Mouse (Mus musculus): Measurements from ENCODE around the gene Cyba. TPM values are rescaled to one million over a fixed set of nuclear protein-coding genes. Genes with fewer than 3 reads are reported as not detected.

Gene Cyba
- polyA plus RNA-seq (2012; rRNA removed): 98.1 and 167 TPM in 2 replicates

GRCm38 (mm10) chr8:122432443-122433268 is at the start of gene Cyba:
TSS of gene Cyba (minus strand) at chr8:122432930.

GRCm38 (mm10) chr8:122475580-122476320 is 43.0 kb upstream of the Cyba start, which contains the start of the genes Rnf166 and Ctu2:
TSS of gene Rnf166 (minus strand) at chr8:122476064.
TSS of gene Ctu2 (plus strand) at chr8:122476143.

GRCm38 (mm10) chr8:122460524-122461472 is 28.1 kb upstream of the Cyba start, which contains the start of gene Snai3:
TSS of gene Snai3 (minus strand) at chr8:122460733.

GRCm38 (mm10) chr8:122443262-122444006 is 10.7 kb upstream of the Cyba start, which contains the start of gene Mvd:
TSS of gene Mvd (minus strand) at chr8:122443422.

GRCm38 (mm10) chr8:122421376-122422070 is 11.2 kb downstream of the Cyba start, which contains the start of gene Il17c:
TSS of gene Il17c (plus strand) at chr8:122422020.

GRCm38 (mm10) chr8:122376365-122377231 is 56.1 kb downstream of the Cyba start, which contains the start of gene Zc3h18:
TSS of gene Zc3h18 (plus strand) at chr8:122376609.

Other genes starting within 250 kb of the Cyba start
- gene Zfpm1, start 150.8 kb downstream of the Cyba start, polyA plus RNA-seq (2012; rRNA removed): 109 and 155 TPM in 2 replicates
- gene Trhr2, start 72.2 kb downstream of the Cyba start, polyA plus RNA-seq (2012; rRNA removed): 0.10 and 0.12 TPM in 2 replicates
- 8.7 and 12.0 TPM in 2 replicates for gene Zc3h18, start 56.3 kb downstream of the Cyba start, polyA plus RNA-seq (2012; rRNA removed)
- gene Il17c, start 10.9 kb downstream of the Cyba start, polyA plus RNA-seq (2012; rRNA removed): 0.62 TPM in 1 of 2 replicates, not detected in the other
- 23.8 and 27.7 TPM in 2 replicates for gene Mvd, start 10.5 kb upstream of the Cyba start, polyA plus RNA-seq (2012; rRNA removed)
- 3.2 and 5.0 TPM in 2 replicates for gene Snai3, start 27.8 kb upstream of the Cyba start, polyA plus RNA-seq (2012; rRNA removed)
- gene Rnf166, start 43.1 kb upstream of the Cyba start, polyA plus RNA-seq (2012; rRNA removed): 34.2 and 46.6 TPM in 2 replicates
- gene Ctu2, start 43.2 kb upstream of the Cyba start, polyA plus RNA-seq (2012; rRNA removed): 20.3 and 26.9 TPM in 2 replicates
- 41.3 and 43.5 TPM in 2 replicates for gene Piezo1, start 118.4 kb upstream of the Cyba start, polyA plus RNA-seq (2012; rRNA removed)
- gene Cdt1, start 135.1 kb upstream of the Cyba start, polyA plus RNA-seq (2012; rRNA removed): 8.9 and 27.7 TPM in 2 replicates
- gene Aprt, start 144.0 kb upstream of the Cyba start, polyA plus RNA-seq (2012; rRNA removed): 143 and 230 TPM in 2 replicates
- gene Galns, start 178.5 kb upstream of the Cyba start, polyA plus RNA-seq (2012; rRNA removed): 3.8 and 5.1 TPM in 2 replicates
- gene Trappc2l, start 178.7 kb upstream of the Cyba start, polyA plus RNA-seq (2012; rRNA removed): 70.7 and 75.9 TPM in 2 replicates
- gene Pabpn1l, start 189.8 kb upstream of the Cyba start, polyA plus RNA-seq (2012; rRNA removed): 0.14 TPM in 1 of 2 replicates, not detected in the other